Mouse (Mus musculus): ENCODE measurements around the gene Trpv2. TPM values are rescaled to one million over a fixed set of nuclear protein-coding genes. Genes with fewer than 3 reads are reported as not detected.

Gene Trpv2
- polyA plus RNA-seq, 1 experiment from 2014 or later: 4.1 TPM

Other genes with a start within 250 kb of the Trpv2 start
- 14.0 and 15.1 TPM in 2 replicates for gene Pigl, start 116.0 kb upstream of the Trpv2 start, polyA plus RNA-seq (2014; fragmentation: Nextera tagmentation; extraction: Ambion mirVana)
- 128 and 149 TPM in 2 replicates for gene Ncor1, start 115.9 kb upstream of the Trpv2 start, polyA plus RNA-seq (2014; fragmentation: Nextera tagmentation; extraction: Ambion mirVana)
- gene Cenpv, start 35.2 kb upstream of the Trpv2 start, polyA plus RNA-seq (2014; fragmentation: Nextera tagmentation; extraction: Ambion mirVana): 13.6 and 15.1 TPM in 2 replicates
- 2,677 and 2,901 TPM in 2 replicates for gene Ubb, start 23.3 kb upstream of the Trpv2 start, polyA plus RNA-seq (2014; fragmentation: Nextera tagmentation; extraction: Ambion mirVana)
- 14.3 and 16.2 TPM in 2 replicates for gene Lrrc75a, start 74.0 kb downstream of the Trpv2 start, polyA plus RNA-seq (2014; fragmentation: Nextera tagmentation; extraction: Ambion mirVana)
- gene Mmgt2, start 74.2 kb downstream of the Trpv2 start, polyA plus RNA-seq (2014; fragmentation: Nextera tagmentation; extraction: Ambion mirVana): 45.0 and 47.6 TPM in 2 replicates
- 5.3 and 6.0 TPM in 2 replicates for gene Zfp287, start 157.4 kb downstream of the Trpv2 start, polyA plus RNA-seq (2014; fragmentation: Nextera tagmentation; extraction: Ambion mirVana)
- gene Gm10428, start 178.6 kb downstream of the Trpv2 start, polyA plus RNA-seq (2014; fragmentation: Nextera tagmentation; extraction: Ambion mirVana): not detected in 2 replicates
- gene Zfp286, start 215.0 kb downstream of the Trpv2 start, polyA plus RNA-seq (2014; fragmentation: Nextera tagmentation; extraction: Ambion mirVana): 11.3 and 12.9 TPM in 2 replicates
- gene Trim16, start 245.7 kb downstream of the Trpv2 start, polyA plus RNA-seq (2014; fragmentation: Nextera tagmentation; extraction: Ambion mirVana): 3.9 and 5.4 TPM in 2 replicates